Mouse (Mus musculus) erythroblast, embryonic 14.5 days (primary cell): ENCODE data around the gene Mvd.

ENCODE experiments used
- GATA1 ChIP-seq: IDR thresholded peaks from 2 replicates; pipeline ENCODE4 v1.6.1; 2012; ENCODE audit warnings: low read length, inconsistent platforms, mixed read lengths
- TAL1 ChIP-seq: IDR thresholded peaks from 3 replicates; pipeline ENCODE4 v1.6.1; 2012; ENCODE audit warnings: low read length, inconsistent platforms, mixed read lengths

DNA sequence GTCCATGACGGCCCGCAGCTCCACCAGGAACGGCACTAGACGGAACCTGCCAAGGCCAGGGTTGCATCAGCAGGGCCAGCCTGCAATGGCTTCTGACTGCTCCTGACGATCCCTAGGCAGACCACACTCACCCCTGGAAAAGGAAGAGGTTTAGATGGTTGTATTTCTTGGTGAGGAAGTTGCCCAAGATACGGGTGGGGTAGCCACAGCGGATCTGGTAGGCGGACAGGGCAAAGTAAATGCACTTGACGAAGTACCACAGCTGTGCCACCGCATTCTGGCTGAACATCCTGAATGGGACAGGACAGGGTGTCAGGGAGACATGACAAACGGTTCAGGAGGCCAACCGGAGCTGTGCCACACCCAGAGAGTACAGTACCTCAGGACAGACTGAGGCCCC is 41.6 kb upstream of the Mvd start:
- no peak for TF ChIP-seq GATA1
- 0 out of 3 replicates have a peak, but pooled peaks have one; percentile 11 for TF ChIP-seq TAL1
